Mouse (Mus musculus) testis, adult 2 months (tissue): Measurements from ENCODE around the gene Mff. TPM values are rescaled to one million over a fixed set of nuclear protein-coding genes. Genes with fewer than 3 reads are reported as not detected.

ENCODE experiments used
- H3K27ac ChIP-seq: fragments of 200-500 bp; 2 replicates; pipeline ENCODE4 v1.5.1; 2012; ENCODE audit warnings: low read depth, low read length; ENCODE audit not compliant: control insufficient read depth, insufficient read depth
- H3K27me3 ChIP-seq: fragments of 200-500 bp; 2 replicates; pipeline ENCODE4 v1.6.1; 2012; ENCODE audit warnings: mild to moderate bottlenecking, low read length, moderate library complexity; ENCODE audit not compliant: control insufficient read depth, insufficient read depth
- H3K36me3 ChIP-seq: fragments of 200-500 bp; 2 replicates; pipeline ENCODE4 v1.6.1; 2012; ENCODE audit warnings: mild to moderate bottlenecking, low read length; ENCODE audit not compliant: control insufficient read depth, insufficient read depth
- H3K4me1 ChIP-seq: fragments of 200-500 bp; 2 replicates; pipeline ENCODE4 v1.6.1; 2012; ENCODE audit warnings: low read length; ENCODE audit not compliant: control insufficient read depth, insufficient read depth
- H3K4me3 ChIP-seq: fragments of 200-500 bp; 2 replicates; pipeline ENCODE4 v1.5.1; 2012; ENCODE audit warnings: low read depth, mild to moderate bottlenecking, low read length, moderate library complexity, mixed read lengths; ENCODE audit not compliant: control insufficient read depth
- CTCF ChIP-seq: fragments of 200-500 bp; IDR thresholded peaks from 2 replicates; pipeline ENCODE4 v1.5.1; 2012; ENCODE audit warnings: low read depth, mild to moderate bottlenecking, inconsistent platforms, low read length, moderate library complexity; ENCODE audit not compliant: control insufficient read depth, insufficient read depth, insufficient replicate concordance
- POLR2A ChIP-seq: fragments of 200-500 bp; IDR thresholded peaks from 2 replicates; pipeline ENCODE4 v1.6.1; 2012; ENCODE audit warnings: low read depth, mild to moderate bottlenecking, inconsistent platforms, low read length, moderate library complexity; ENCODE audit not compliant: control insufficient read depth
- polyA plus RNA-seq: library from polyadenylated mRNA; depleted of rRNA; stranded (reverse); fragments of >200 nt; gene quantifications from 2 replicates; pipeline ENCODE4 v1.2.3, GENCODE M21; 2012

Gene Mff
- polyA plus RNA-seq, 1 experiment: 199 TPM

GRCm38 (mm10) chr1:82761454-82762169 is 36.9 kb downstream of the Mff start:
- Histone ChIP-seq H3K27ac (no peak overlapping the region), H3K4me1 (no peaks in the 10 kb centered on the region), H3K4me3 (no peak overlapping the region), H3K36me3 (no peaks in the 10 kb centered on the region), H3K27me3 (no peaks in the 10 kb centered on the region)
- TF ChIP-seq CTCF (no peak), POLR2A (no peak)

- peak; percentile 30; the same call in 1 of the 2 replicates for TF ChIP-seq CTCF
- no peak for TF ChIP-seq POLR2A
- Histone ChIP-seq H3K4me1 (no peaks in the 10 kb centered on the region), H3K4me3 (no peak overlapping the region), H3K36me3 (no peaks in the 10 kb centered on the region), H3K27me3 (no peaks in the 10 kb centered on the region), H3K27ac (no peak overlapping the region)
Observed at GRCm38 (mm10) chr1:82762274-82762673, 37.6 kb downstream of the Mff start.

- Histone ChIP-seq H3K4me1 (peaks cover 3% of the 10 kb centered on the region; the same call in 1 of the 2 replicates), H3K36me3 (no peaks in the 10 kb centered on the region), H3K4me3 (no peak overlapping the region), H3K27me3 (no peaks in the 10 kb centered on the region), H3K27ac (no peak overlapping the region)
- TF ChIP-seq CTCF (no peak), POLR2A (no peak)
Observed at GRCm38 (mm10) chr1:82766227-82766626, 41.5 kb downstream of the Mff start.

GRCm38 (mm10) chr1:82766641-82767040 is 42.0 kb downstream of the Mff start:
- H3K27me3 ChIP-seq: no peaks in the 10 kb centered on the region
- no peak for TF ChIP-seq CTCF
- TF ChIP-seq POLR2A: no peak
- no peak overlapping the region for H3K27ac ChIP-seq
- no peak overlapping the region for H3K4me3 ChIP-seq
- peaks cover 3% of the 10 kb centered on the region; the same call in 1 of the 2 replicates for H3K4me1 ChIP-seq
- H3K36me3 ChIP-seq: no peaks in the 10 kb centered on the region

GRCm38 (mm10) chr1:82768269-82768668 is 43.6 kb downstream of the Mff start, which contains the start of gene Tm4sf20:
Gene Tm4sf20 (minus strand): TSS chr1:82768461.
- Histone ChIP-seq H3K36me3 (no peaks in the 10 kb centered on the region), H3K4me1 (peaks cover 3% of the 10 kb centered on the region; the same call in 1 of the 2 replicates), H3K27me3 (no peaks in the 10 kb centered on the region), H3K4me3 (no peak within 1 kb of the TSS), H3K27ac (no peak within 1 kb of the TSS)
- TF ChIP-seq POLR2A (no peak), CTCF (no peak)

GRCm38 (mm10) chr1:82771022-82771586 is 46.4 kb downstream of the Mff start, which contains the start of gene Gm47791:
Gene Gm47791 (minus strand): TSS chr1:82771243.
- Histone ChIP-seq H3K36me3 (no peaks in the 10 kb centered on the region), H3K27me3 (no peaks in the 10 kb centered on the region), H3K4me1 (peaks cover 3% of the 10 kb centered on the region; the same call in 1 of the 2 replicates), H3K4me3 (peak within 1 kb of the TSS; percentile 40), H3K27ac (no peak within 1 kb of the TSS)
- no peak for TF ChIP-seq CTCF
- TF ChIP-seq POLR2A: no peak

GRCm38 (mm10) chr1:82772428-82772827 is 47.7 kb downstream of the Mff start:
- Histone ChIP-seq H3K36me3 (no peaks in the 10 kb centered on the region), H3K4me1 (peaks cover 3% of the 10 kb centered on the region; the same call in 1 of the 2 replicates), H3K27ac (no peak overlapping the region), H3K27me3 (no peaks in the 10 kb centered on the region), H3K4me3 (no peak overlapping the region)
- TF ChIP-seq POLR2A (no peak), CTCF (no peak)
